Comparison of ENCODE assay signal across 23 mouse cellular contexts in the genomic region with DNA sequence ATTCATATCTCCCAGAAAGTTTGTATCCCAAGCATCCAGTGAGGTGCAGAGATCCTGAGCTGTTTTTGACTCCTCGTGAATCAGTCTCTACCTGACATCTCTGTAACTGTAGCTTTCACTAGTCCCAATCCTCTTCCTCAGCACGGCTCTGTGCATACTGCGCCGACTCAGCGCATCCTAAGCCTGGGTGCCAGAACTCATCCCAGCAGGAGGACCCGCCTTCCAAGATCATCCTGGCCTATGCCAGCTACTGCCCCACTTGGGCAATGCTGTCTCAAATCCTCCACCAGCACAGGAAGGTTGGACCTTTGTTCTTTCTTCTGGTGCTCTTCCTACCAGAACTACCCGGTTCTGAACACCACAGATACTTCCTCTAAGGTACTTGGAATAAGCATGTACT. TPM values are rescaled to one million over a fixed set of nuclear protein-coding genes. Genes with fewer than 3 reads are reported as not detected.
DNase-seq lines count a peak whose midpoint lies in the region; ATAC-seq and TF ChIP-seq lines count a peak whose summit lies in the region.
"Had no signal": no experiment of that assay in that cellular context is flagged by ENCODE, and none has a peak within 500 bp of the region (broad histone marks: within the 10 kb centered on the region; RNA-seq: fewer than 3 reads in every experiment).

No protein-coding gene starts in this region.

- H3K27me3 ChIP-seq in cerebellum, adult 2 months (ENCODE audit: control insufficient read depth, insufficient read depth, low read length): no peaks in the 10 kb centered on the region
- H3K27me3 ChIP-seq in liver, embryonic 11.5 days (replicated peaks; ENCODE audit: control insufficient read depth, insufficient read depth, low read length): no peaks in the 10 kb centered on the region
- H3K27me3 ChIP-seq: CH12.LX; embryonic facial prominence, embryonic 13.5 days; forebrain, embryonic 12.5 days; hindbrain, embryonic 13.5 days had no signal

- H3K27ac ChIP-seq in cerebellum, adult 2 months (ENCODE audit: insufficient read depth, low read length): no peak overlapping the region
- no peak overlapping the region for H3K27ac ChIP-seq in liver, embryonic 11.5 days (ENCODE audit: low read depth, low read length)
- H3K27ac ChIP-seq: embryonic facial prominence, embryonic 13.5 days; forebrain, embryonic 12.5 days; heart, embryonic 10.5 days; hindbrain, embryonic 13.5 days; hindbrain, postnatal 0 days had no signal

- no peak overlapping the region for H3K4me3 ChIP-seq in cerebellum, adult 2 months (replicated peaks; ENCODE audit: insufficient read depth, low read depth, low read length)
- H3K4me3 ChIP-seq in liver, embryonic 11.5 days (ENCODE audit: low read depth, low read length): no peak overlapping the region
- H3K4me3 ChIP-seq: embryonic facial prominence, embryonic 13.5 days; forebrain, embryonic 12.5 days; heart, embryonic 10.5 days; hindbrain, embryonic 13.5 days had no signal

- TF ChIP-seq POLR2A in cerebellum, adult 2 months (IDR thresholded peaks at IDR 0.05; ENCODE audit: borderline replicate concordance, insufficient read depth, low read length): no peak

- intact Hi-C loops in heart, postnatal 10 days (cut with DNase I): no loop called here

- ATAC-seq in liver, embryonic 11.5 days (replicated peaks; ENCODE audit: low FRiP score): no peak
- ATAC-seq: forebrain, embryonic 16.5 days; hindbrain, postnatal 0 days; Patski had no signal

- 30% methylated on average over 7 of the region's 7 CpGs for WGBS in cerebellum, adult 2 months
- WGBS in liver, embryonic 11.5 days: 84% methylated on average over 7 of the region's 7 CpGs

- peak; percentile 57 for DNase-seq in cerebellum, adult 11 months
- peak; percentile 75 to 84 for DNase-seq in cerebellum, adult 2 months
- DNase-seq in cerebellum, postnatal 10 days: peak; percentile 41 to 48
- no peak for DNase-seq in liver, embryonic 11.5 days (ENCODE audit: low spot score)
- DNase-seq in layer of hippocampus, postnatal 36 days: no peak
- DNase-seq in heart, postnatal 10 days: no peak
- DNase-seq: adrenal gland, postnatal 10 days; gastrocnemius, postnatal 10 days; heart, adult 18-20 months; heart, postnatal 14 days; kidney, adult 18-20 months had no signal

- no peak for TF ChIP-seq CTCF in cerebellum, adult 2 months (IDR thresholded peaks at IDR 0.05; ENCODE audit: borderline replicate concordance, insufficient read depth, low read depth, low read length)

- no peak overlapping the region for H3K9ac ChIP-seq in liver, embryonic 11.5 days (ENCODE audit: low read depth, low read length)
- H3K9ac ChIP-seq: embryonic facial prominence, embryonic 13.5 days; forebrain, embryonic 12.5 days; hindbrain, embryonic 13.5 days had no signal

- H3K9me3 ChIP-seq in liver, embryonic 11.5 days (ENCODE audit: control insufficient read depth, low read length): no peaks in the 10 kb centered on the region
- H3K9me3 ChIP-seq: embryonic facial prominence, embryonic 13.5 days; forebrain, embryonic 12.5 days; heart, embryonic 10.5 days; hindbrain, embryonic 13.5 days had no signal

- H3K4me1 ChIP-seq in cerebellum, adult 2 months (ENCODE audit: control insufficient read depth, insufficient read depth, low read length): peaks cover 32% of the 10 kb centered on the region
- no peaks in the 10 kb centered on the region for H3K4me1 ChIP-seq in liver, embryonic 11.5 days (replicated peaks; ENCODE audit: control insufficient read depth, insufficient read depth, low read length)
- H3K4me1 ChIP-seq: embryonic facial prominence, embryonic 13.5 days; forebrain, embryonic 12.5 days; heart, embryonic 10.5 days; hindbrain, embryonic 13.5 days had no signal

- H3K36me3 ChIP-seq in liver, embryonic 11.5 days (ENCODE audit: control insufficient read depth, insufficient read depth, low read length): no peaks in the 10 kb centered on the region
- H3K36me3 ChIP-seq: embryonic facial prominence, embryonic 13.5 days; forebrain, embryonic 12.5 days; heart, embryonic 10.5 days; hindbrain, embryonic 13.5 days had no signal

- H3K4me2 ChIP-seq in liver, embryonic 11.5 days: no peak overlapping the region
- H3K4me2 ChIP-seq: embryonic facial prominence, embryonic 13.5 days; forebrain, embryonic 12.5 days; hindbrain, embryonic 13.5 days had no signal

RNA-seq across cellular contexts. Expression of a gene that starts 20.1 kb away (rescaled TPM):
- 5.5 and 9.3 TPM in 2 replicates for polyA plus RNA-seq in cerebellum, adult 2 months (2012; rRNA removed)
- not detected in 2 replicates for polyA plus RNA-seq in liver, embryonic 11.5 days (2014; fragmentation: Nextera tagmentation; extraction: Ambion mirVana)
- total RNA-seq in layer of hippocampus, postnatal 36 days (2021): 1 to 10 TPM in 1 of 2 experiments, not detected in 1; 2.3 TPM
- not detected for total RNA-seq in heart, postnatal 10 days (2021)
- total RNA-seq: CH12.LX; gastrocnemius, postnatal 10 days; gastrocnemius, postnatal 4 days; heart, postnatal 14 days; hematopoietic stem cell, adult 5-6 weeks had no signal
- polyA plus RNA-seq: embryonic facial prominence, embryonic 13.5 days; heart, embryonic 10.5 days; heart, embryonic 14.5 days; intestine, embryonic 14.5 days had no signal

Comparison
In these comparisons a context has a peak if more than half of its experiments do, and no peak if none do; other contexts are left out.
1. DNase-seq: peak in cerebellum, adult 11 months (single experiment), cerebellum, adult 2 months (2 of 2) and cerebellum, postnatal 10 days (2 of 2); none in liver, embryonic 11.5 days (single experiment), layer of hippocampus, postnatal 36 days (0 of 2) and heart, postnatal 10 days (0 of 2).